Mouse (Mus musculus) forebrain, embryonic 15.5 days (tissue): ENCODE measurements at regions not wholly inside any gene's neighbourhood (a gene's known extent, or its start where the extent isn't known, plus 50 kb on each side); places are given as distances from the start of the nearest gene placed in this dataset.
"Not testable (repeated sequence)": the region's sequence is repeated elsewhere in the genome, so short reads cannot be mapped to it uniquely, and the experiment has no call there.

Experiments used
- ATAC-seq: fragments of 200-750 bp; cut with Nextera tagmentation; replicated peaks from 2 replicates; pipeline ENCODE4 v1.8.0; 2017; ENCODE audit warnings: mild to moderate bottlenecking, moderate TSS enrichment, moderate library complexity
- H3K27ac ChIP-seq: fragments of 300-500 bp; sonication (generic); replicated peaks from 2 replicates; pipeline ENCODE4 v1.5.1; 2015; ENCODE audit warnings: mild to moderate bottlenecking, inconsistent platforms
- H3K27me3 ChIP-seq: fragments of 300-500 bp; sonication (generic); 2 replicates; pipeline ENCODE4 v1.6.1; 2015; ENCODE audit warnings: inconsistent platforms
- H3K36me3 ChIP-seq: fragments of 300-500 bp; sonication (generic); 2 replicates; pipeline ENCODE4 v1.6.1; 2015; ENCODE audit warnings: mild to moderate bottlenecking, inconsistent platforms
- H3K4me1 ChIP-seq: fragments of 300-500 bp; sonication (generic); 2 replicates; pipeline ENCODE4 v1.6.1; 2015; ENCODE audit warnings: inconsistent platforms
- H3K4me2 ChIP-seq: fragments of 300-500 bp; sonication (generic); replicated peaks from 2 replicates; pipeline ENCODE4 v1.6.1; 2015; ENCODE audit warnings: mild to moderate bottlenecking, inconsistent platforms
- H3K4me3 ChIP-seq: fragments of 300-500 bp; sonication (generic); 2 replicates; pipeline ENCODE4 v1.5.1; 2015; ENCODE audit warnings: mild to moderate bottlenecking, inconsistent platforms
- H3K9ac ChIP-seq: fragments of 300-500 bp; sonication (generic); replicated peaks from 2 replicates; pipeline ENCODE4 v1.6.1; 2015; ENCODE audit warnings: mild to moderate bottlenecking, inconsistent platforms
- H3K9me3 ChIP-seq: fragments of 300-500 bp; sonication (generic); 2 replicates; pipeline ENCODE4 v1.6.1; 2016; ENCODE audit warnings: inconsistent platforms
- WGBS: fragments of 180-500 bp; shearing (Covaris S2); methylation state at CpG from one replicate; pipeline ENCODE4 v1.1.7; 2015; ENCODE audit warnings: mixed read lengths; 5-methylcytosine and 5-hydroxymethylcytosine counted together

DNA sequence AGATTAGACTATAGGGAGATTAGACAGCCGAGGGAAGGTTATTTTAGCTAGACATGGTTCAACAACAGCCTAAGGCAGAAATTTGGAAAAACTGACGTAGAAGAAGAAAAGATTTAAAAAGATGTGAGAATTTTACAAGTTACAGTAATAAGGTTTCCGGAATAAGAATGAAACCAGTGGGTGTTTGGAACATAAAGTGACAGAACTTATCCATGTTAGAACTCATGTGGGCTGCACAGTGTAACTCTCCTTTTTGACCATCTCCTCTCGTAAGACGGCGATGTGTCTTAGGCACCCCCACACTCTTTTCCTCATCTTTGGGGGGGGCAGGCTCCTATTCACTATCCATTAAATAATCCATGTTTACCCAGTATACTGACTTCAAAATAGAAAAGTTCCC is 96.2 kb upstream of the Slc25a13 start:
- Histone ChIP-seq H3K9me3 (no peaks in the 10 kb centered on the region), H3K9ac (no peak overlapping the region), H3K4me1 (no peaks in the 10 kb centered on the region), H3K27ac (no peak overlapping the region), H3K36me3 (no peaks in the 10 kb centered on the region), H3K27me3 (no peaks in the 10 kb centered on the region), H3K4me3 (no peak overlapping the region), H3K4me2 (no peak overlapping the region)
- no peak for ATAC-seq
- 86% methylated on average over 6 of the region's 6 CpGs for WGBS

DNA sequence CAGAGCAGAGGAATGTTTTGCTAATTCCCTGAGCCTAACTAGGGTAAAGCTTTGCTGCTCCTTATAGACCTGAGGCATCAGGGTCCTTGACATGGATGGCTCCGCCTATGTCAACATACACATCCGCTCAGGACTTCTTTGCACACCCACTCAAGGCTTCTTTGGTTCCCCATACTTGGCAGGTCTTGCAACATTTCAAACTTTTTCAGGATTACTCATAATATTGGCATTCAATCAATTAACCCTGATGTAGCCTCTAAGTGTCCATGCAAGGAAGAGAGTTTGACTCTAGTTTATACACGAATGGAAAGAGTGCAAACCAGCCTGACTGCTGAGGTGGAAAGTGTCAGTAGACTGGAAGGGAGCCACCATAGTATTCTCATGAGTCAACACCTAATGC is 93.2 kb upstream of the Slc25a13 start:
- Histone ChIP-seq H3K36me3 (no peaks in the 10 kb centered on the region), H3K4me3 (no peak overlapping the region), H3K9me3 (no peaks in the 10 kb centered on the region), H3K9ac (no peak overlapping the region), H3K27me3 (no peaks in the 10 kb centered on the region), H3K4me2 (no peak overlapping the region), H3K4me1 (no peaks in the 10 kb centered on the region), H3K27ac (no peak overlapping the region)
- 86% methylated on average over 3 of the region's 3 CpGs for WGBS
- ATAC-seq: no peak

DNA sequence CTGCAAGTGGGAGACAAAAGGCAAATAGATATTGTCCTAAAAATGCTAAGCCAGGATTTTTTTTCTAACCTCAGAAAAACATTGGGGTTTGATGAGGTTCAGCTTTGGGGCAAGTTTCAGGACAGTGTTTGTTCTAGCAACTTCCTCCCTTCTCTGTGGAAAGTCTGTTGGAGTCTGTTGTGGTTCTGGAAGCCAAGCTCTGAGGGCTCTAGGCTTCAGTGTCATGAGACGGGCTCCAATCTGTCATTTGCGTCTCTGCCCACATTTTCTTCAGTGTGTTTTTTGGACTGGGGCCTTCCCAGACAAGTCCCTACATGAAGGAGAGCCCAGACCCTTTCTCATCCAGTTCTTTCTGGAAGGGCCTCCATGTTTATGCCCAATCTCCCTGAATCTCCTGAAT is 90.6 kb upstream of the Slc25a13 start:
- no peak overlapping the region for H3K27ac ChIP-seq
- no peak overlapping the region for H3K4me2 ChIP-seq
- no peaks in the 10 kb centered on the region for H3K27me3 ChIP-seq
- H3K36me3 ChIP-seq: no peaks in the 10 kb centered on the region
- no peak overlapping the region for H3K4me3 ChIP-seq
- H3K4me1 ChIP-seq: no peaks in the 10 kb centered on the region
- no peaks in the 10 kb centered on the region for H3K9me3 ChIP-seq
- WGBS: 78% methylated on average over 2 of the region's 2 CpGs
- H3K9ac ChIP-seq: no peak overlapping the region
- no peak for ATAC-seq

DNA sequence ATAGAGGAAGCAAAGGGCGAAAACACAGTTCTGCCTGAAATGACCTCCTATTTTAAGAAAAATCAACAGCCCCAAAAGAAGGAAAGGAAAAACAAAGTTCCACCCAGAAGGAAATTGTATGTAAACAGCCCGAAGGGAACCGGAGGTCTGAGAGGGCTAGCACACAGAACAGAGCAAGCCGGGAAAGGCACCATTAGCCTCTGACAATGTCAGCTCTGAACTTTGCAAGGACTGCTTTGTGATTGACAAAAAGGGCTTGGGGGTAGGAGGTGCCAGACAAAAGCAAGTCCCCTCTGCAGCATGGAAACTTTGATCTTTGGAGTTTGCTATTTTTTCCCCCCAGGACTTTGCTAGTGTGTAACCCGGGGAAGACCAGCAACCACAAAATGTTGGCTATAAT is 86.8 kb upstream of the Slc25a13 start:
- H3K36me3 ChIP-seq: no peaks in the 10 kb centered on the region
- H3K4me2 ChIP-seq: no peak overlapping the region
- no peaks in the 10 kb centered on the region for H3K9me3 ChIP-seq
- 18% methylated on average over 5 of the region's 5 CpGs for WGBS
- H3K27ac ChIP-seq: no peak overlapping the region
- no peaks in the 10 kb centered on the region for H3K27me3 ChIP-seq
- no peak overlapping the region for H3K9ac ChIP-seq
- ATAC-seq: no peak
- no peaks in the 10 kb centered on the region for H3K4me1 ChIP-seq
- no peak overlapping the region for H3K4me3 ChIP-seq

DNA sequence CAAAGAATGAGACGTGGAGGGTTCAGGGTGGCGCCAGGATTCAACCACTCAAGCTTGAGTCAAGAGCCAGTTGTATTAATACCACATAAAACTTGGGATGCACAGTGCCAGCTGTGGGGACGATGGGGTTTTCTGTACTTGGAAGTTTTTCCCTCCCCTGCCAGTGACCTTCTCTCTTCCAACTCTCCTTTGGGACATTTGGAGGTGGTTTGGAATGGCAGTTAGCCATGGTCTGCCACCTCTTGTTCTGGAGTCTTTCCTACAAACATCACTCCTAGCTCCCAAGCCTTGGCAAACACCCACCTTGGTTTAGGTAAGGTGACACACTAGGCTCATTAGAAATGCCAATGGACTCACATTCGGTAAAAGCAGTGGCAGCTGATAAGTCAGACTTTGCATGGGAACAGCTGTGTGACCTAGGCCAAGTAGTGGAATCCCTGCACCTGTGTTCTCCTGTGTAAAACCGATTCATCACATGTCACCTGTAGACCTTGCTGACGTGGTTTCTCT is 84.1 kb upstream of the Slc25a13 start:
- Histone ChIP-seq H3K36me3 (no peaks in the 10 kb centered on the region), H3K9ac (no peak overlapping the region), H3K4me2 (no peak overlapping the region), H3K27me3 (no peaks in the 10 kb centered on the region), H3K9me3 (no peaks in the 10 kb centered on the region), H3K4me3 (no peak overlapping the region), H3K4me1 (no peaks in the 10 kb centered on the region), H3K27ac (no peak overlapping the region)
- WGBS: 94% methylated on average over 6 of the region's 6 CpGs
- ATAC-seq: no peak

DNA sequence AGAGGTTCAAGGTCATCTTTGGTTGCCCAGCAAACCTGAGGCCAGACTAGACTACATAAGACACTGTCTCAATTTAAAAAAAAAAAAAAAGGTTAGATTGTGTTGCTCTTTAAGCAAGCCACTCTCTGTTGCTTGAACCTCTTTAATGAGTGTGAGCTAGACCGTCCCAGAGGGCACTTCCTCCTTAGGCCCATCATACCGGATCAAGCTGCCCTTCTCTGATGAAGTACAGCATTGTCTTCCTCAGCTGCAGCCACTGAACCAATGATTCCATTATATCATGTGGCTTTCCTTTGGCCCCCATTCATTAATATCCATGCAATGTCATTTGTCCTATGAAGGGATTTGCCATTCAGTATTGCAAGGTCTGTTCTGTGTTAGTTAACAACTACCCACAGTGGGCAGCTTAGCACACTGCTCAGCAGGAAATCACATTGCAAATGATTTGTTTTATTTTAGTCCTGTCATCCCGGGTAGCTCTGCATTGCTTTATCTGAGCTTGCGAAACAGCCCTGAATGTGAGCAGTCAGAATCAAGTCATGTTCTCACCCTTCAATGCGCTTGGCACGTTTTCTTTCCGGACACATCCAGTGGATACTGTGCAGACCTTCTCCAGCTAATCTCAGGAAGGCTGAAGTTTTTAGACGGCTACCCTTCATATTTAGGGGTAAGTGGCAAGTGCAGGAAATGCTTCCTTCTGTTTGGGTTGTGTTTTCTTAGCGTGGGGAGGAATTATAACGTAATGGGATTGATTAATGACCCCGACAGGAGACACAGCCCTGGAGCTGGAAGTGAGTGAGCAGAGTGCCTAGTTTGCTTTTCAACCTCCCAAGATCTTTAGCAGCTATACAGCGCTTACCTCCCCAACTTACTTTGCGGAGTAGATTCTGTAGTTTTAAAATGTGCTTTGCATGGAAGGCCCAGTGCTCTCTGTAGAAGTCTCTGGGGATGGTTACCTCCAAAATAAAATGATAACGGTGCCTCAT is 82.2 kb upstream of the Slc25a13 start:
- Histone ChIP-seq H3K36me3 (no peaks in the 10 kb centered on the region), H3K4me1 (no peaks in the 10 kb centered on the region), H3K4me3 (no peak overlapping the region), H3K27me3 (no peaks in the 10 kb centered on the region), H3K9me3 (no peaks in the 10 kb centered on the region), H3K4me2 (no peak overlapping the region), H3K27ac (no peak overlapping the region), H3K9ac (no peak overlapping the region)
- ATAC-seq: no peak
- 61% methylated on average over 14 of the region's 14 CpGs for WGBS

DNA sequence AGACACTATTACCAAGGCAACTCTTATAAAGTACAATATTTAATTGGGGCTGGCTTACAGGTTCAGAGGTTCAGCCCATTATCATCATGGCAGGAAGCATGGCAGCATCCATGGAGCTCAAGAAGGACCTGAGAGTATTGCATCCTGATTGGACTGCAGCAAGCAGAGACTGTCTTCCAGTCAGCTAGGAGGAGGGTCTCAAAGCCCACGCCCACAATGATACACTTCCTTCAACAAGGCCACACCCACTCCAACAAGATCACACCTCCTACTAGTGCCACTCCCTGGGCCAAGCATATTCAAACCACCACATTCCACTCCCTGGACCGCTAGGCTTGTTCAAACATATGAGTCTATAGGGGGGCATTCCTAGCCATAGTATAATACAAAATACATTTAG is 78.6 kb upstream of the Slc25a13 start:
- H3K27ac ChIP-seq, H3K9ac ChIP-seq, H3K4me1 ChIP-seq, ATAC-seq, H3K4me2 ChIP-seq, H3K9me3 ChIP-seq, H3K36me3 ChIP-seq, H3K4me3 ChIP-seq, H3K27me3 ChIP-seq: not testable (repeated sequence)
- WGBS: 86% methylated on average over 2 of the region's 2 CpGs

DNA sequence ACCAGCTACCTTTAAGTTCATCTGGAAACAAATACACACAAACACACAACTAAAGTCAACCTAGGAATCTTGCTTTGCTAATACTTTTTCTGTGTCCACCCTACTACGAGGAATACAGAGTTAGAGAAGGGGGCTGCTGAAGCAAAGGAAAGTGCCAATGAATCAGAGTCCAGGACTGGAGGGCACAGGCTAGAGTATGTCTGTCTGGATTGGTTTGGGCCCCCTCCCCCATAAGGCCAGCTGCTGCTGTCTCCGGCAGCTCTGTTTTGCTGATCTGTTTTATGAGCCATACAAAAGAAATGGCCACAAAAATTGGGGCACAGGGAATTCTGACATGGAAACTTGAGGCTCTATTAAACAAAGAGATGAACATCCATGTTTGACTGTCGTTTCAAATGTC is 74.8 kb upstream of the Slc25a13 start:
- no peaks in the 10 kb centered on the region for H3K4me1 ChIP-seq
- no peak overlapping the region for H3K27ac ChIP-seq
- no peaks in the 10 kb centered on the region for H3K9me3 ChIP-seq
- no peak overlapping the region for H3K4me2 ChIP-seq
- H3K4me3 ChIP-seq: no peak overlapping the region
- no peak overlapping the region for H3K9ac ChIP-seq
- H3K36me3 ChIP-seq: no peaks in the 10 kb centered on the region
- 62% methylated on average over 3 of the region's 3 CpGs for WGBS
- no peak for ATAC-seq
- H3K27me3 ChIP-seq: no peaks in the 10 kb centered on the region

DNA sequence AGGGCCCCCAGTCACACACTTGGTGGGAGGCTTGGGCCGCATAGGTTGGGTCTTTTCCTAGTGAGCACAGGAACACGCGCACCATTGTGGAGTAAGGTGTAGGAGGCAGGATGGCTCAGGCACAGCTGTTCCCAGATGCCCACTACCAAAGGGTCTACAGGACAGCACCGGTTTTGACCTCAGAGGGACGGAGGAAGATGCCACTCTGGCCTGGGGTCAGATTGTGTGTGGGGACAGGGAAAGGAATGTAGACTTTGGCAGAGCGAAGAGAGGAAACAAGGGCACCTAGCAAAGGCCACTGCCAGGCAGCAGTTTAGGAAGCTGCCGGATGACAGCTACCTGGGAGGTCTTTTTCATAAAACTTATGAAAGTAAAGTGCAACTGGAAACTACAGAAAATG is 73.5 kb upstream of the Slc25a13 start:
- H3K9me3 ChIP-seq: no peaks in the 10 kb centered on the region
- no peaks in the 10 kb centered on the region for H3K36me3 ChIP-seq
- H3K27me3 ChIP-seq: no peaks in the 10 kb centered on the region
- no peak for ATAC-seq
- H3K4me3 ChIP-seq: no peak overlapping the region
- no peak overlapping the region for H3K4me2 ChIP-seq
- H3K9ac ChIP-seq: no peak overlapping the region
- no peak overlapping the region for H3K27ac ChIP-seq
- H3K4me1 ChIP-seq: no peaks in the 10 kb centered on the region
- WGBS: 91% methylated on average over 7 of the region's 7 CpGs

DNA sequence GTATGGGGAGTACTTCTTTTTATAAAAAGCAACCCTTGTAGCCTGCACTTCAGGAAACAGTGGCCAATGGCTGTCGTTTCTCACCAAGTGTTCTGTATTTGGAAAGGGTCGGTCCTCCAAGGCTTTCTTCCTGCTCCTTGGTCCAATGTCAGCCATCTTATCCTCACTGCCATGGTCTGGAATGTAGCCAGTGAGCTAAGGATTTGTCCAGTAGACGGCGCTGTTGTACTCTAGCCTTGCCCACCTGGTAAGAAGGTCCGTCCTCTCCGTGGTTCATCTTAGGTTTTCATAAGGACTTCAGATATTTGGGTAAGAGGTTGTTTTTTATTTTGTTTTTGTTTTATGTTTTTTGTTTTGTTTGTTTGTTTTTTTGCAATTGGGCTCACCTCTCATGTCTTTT is 72.8 kb upstream of the Slc25a13 start:
- no peak overlapping the region for H3K4me2 ChIP-seq
- H3K4me1 ChIP-seq: no peaks in the 10 kb centered on the region
- no peaks in the 10 kb centered on the region for H3K27me3 ChIP-seq
- 19% methylated on average over 6 of the region's 6 CpGs for WGBS
- no peaks in the 10 kb centered on the region for H3K9me3 ChIP-seq
- no peak overlapping the region for H3K4me3 ChIP-seq
- no peak for ATAC-seq
- no peak overlapping the region for H3K9ac ChIP-seq
- no peak overlapping the region for H3K27ac ChIP-seq
- no peaks in the 10 kb centered on the region for H3K36me3 ChIP-seq

DNA sequence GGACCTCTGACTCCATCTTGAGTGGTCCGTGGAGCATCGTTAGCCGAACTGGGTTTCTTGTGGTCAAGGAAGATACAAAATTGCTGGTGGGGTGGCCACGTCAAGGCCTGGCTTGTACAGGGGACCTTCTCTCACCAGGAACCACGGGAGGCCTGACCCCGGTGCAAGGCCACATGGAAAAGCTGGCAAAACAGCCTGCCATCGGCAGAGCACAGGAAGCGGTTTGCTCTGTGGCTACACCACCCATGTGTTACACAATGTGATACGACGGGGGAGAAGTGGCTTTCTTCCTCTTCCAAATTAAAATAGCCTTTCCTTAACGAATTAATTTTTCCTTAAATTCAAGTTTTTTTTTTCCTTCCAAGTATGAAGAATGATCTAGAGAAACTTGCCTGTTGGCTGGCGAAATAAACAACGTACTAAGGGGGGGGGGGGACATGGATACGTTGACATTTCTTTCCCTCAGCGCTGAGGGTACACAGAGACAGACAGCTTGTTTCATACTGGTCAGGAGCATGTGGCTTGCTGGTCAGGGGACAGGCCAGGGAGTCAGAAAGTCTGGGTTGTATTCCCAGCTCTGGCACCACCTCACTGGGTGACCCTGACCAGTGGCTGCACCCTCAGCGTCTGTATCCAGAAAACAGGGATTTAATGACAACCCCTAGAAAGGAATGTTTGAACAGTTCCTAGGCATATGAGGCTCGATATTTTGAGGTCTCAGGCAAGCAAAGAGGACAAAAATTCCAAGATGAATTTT is 64.0 kb upstream of the Slc25a13 start:
- no peaks in the 10 kb centered on the region for H3K4me1 ChIP-seq
- H3K4me2 ChIP-seq: no peak overlapping the region
- H3K9me3 ChIP-seq: no peaks in the 10 kb centered on the region
- H3K36me3 ChIP-seq: no peaks in the 10 kb centered on the region
- no peaks in the 10 kb centered on the region for H3K27me3 ChIP-seq
- no peak overlapping the region for H3K9ac ChIP-seq
- H3K27ac ChIP-seq: no peak overlapping the region
- no peak overlapping the region for H3K4me3 ChIP-seq
- ATAC-seq: no peak
- 88% methylated on average over 17 of the region's 17 CpGs for WGBS

DNA sequence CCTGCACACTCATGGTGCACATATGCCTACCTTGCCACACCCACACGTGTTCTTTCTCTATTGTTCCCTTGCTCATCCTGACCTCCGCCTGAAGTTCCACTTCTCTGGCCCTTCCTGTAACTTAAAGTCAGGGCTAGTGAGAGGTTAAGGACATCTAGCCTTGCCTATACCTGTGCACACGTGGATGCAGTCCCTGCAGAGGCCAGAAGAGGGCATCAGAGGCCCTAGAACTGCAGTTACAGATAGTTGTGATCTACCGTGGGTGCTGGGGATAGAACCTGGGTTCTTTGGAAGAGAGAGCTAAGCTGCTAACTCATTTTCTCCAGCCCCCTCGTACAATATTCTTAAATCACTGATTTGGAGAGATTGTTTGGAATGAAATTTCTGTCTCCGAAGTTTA is 62.7 kb upstream of the Slc25a13 start:
- no peak overlapping the region for H3K4me3 ChIP-seq
- no peak overlapping the region for H3K27ac ChIP-seq
- no peaks in the 10 kb centered on the region for H3K36me3 ChIP-seq
- H3K9me3 ChIP-seq: no peaks in the 10 kb centered on the region
- no peak for ATAC-seq
- no peaks in the 10 kb centered on the region for H3K4me1 ChIP-seq
- no peak overlapping the region for H3K9ac ChIP-seq
- no peaks in the 10 kb centered on the region for H3K27me3 ChIP-seq
- WGBS: 79% methylated on average over 6 of the region's 6 CpGs
- H3K4me2 ChIP-seq: no peak overlapping the region
